Mouse (Mus musculus) E14TG2a.4 (cell line): ENCODE data around the gene Prdm11.

Source experiments
- H3K27me3 ChIP-seq: 2 replicates; pipeline ENCODE4 v1.6.1; 2014; ENCODE audit warnings: low read length, control low read depth; ENCODE audit not compliant: insufficient read depth
- H3K36me3 ChIP-seq: 2 replicates; pipeline ENCODE4 v1.6.1; 2014; ENCODE audit warnings: low read length, control low read depth; ENCODE audit not compliant: insufficient read depth
- H3K4me1 ChIP-seq: replicated peaks from 2 replicates; pipeline ENCODE4 v1.6.1; 2014; ENCODE audit warnings: low read depth, low read length, control low read depth
- H3K4me3 ChIP-seq: replicated peaks from 2 replicates; pipeline ENCODE4 v1.5.1; 2014; ENCODE audit warnings: mild to moderate bottlenecking, low read length
- H3K9me3 ChIP-seq: 2 replicates; pipeline ENCODE4 v1.6.1; 2014; ENCODE audit warnings: low read length, control low read depth
- CTCF ChIP-seq: conservative IDR thresholded peaks from 2 replicates; pipeline ENCODE4 v1.5.1; 2014; ENCODE audit warnings: low read length
- NANOG ChIP-seq: IDR thresholded peaks from 2 replicates; pipeline ENCODE4 v1.6.1; 2014; ENCODE audit warnings: borderline replicate concordance, low read length, mixed read lengths
- POU5F1 ChIP-seq: IDR thresholded peaks from 2 replicates; pipeline ENCODE4 v1.6.1; 2014; ENCODE audit warnings: low read length, borderline replicate concordance

Gene Prdm11

GRCm38 (mm10) chr2:93045818-93046508 is at the start of gene Prdm11:
Prdm11 (minus strand) TSS chr2:93046167.
- TF ChIP-seq POU5F1: no peak
- TF ChIP-seq NANOG: no peak
- TF ChIP-seq CTCF: no peak
- Histone ChIP-seq H3K36me3 (no peaks in the 10 kb centered on the region), H3K4me1 (peaks cover 30% of the 10 kb centered on the region), H3K27me3 (peaks cover 60% of the 10 kb centered on the region), H3K9me3 (no peaks in the 10 kb centered on the region), H3K4me3 (peak within 1 kb of the TSS; percentile 82)

GRCm38 (mm10) chr2:93092347-93092746 is 46.4 kb upstream of the Prdm11 start:
- Histone ChIP-seq H3K27me3 (peaks cover 21% of the 10 kb centered on the region), H3K4me1 (peaks cover 8% of the 10 kb centered on the region), H3K9me3 (no peaks in the 10 kb centered on the region), H3K4me3 (no peak overlapping the region), H3K36me3 (no peaks in the 10 kb centered on the region)
- no peak for TF ChIP-seq CTCF
- TF ChIP-seq POU5F1: no peak
- no peak for TF ChIP-seq NANOG

GRCm38 (mm10) chr2:93091679-93092078 is 45.7 kb upstream of the Prdm11 start:
- Histone ChIP-seq H3K36me3 (no peaks in the 10 kb centered on the region), H3K9me3 (no peaks in the 10 kb centered on the region), H3K27me3 (peaks cover 21% of the 10 kb centered on the region), H3K4me3 (no peak overlapping the region), H3K4me1 (peaks cover 8% of the 10 kb centered on the region)
- no peak for TF ChIP-seq CTCF
- no peak for TF ChIP-seq POU5F1
- no peak for TF ChIP-seq NANOG

GRCm38 (mm10) chr2:93089379-93090089 is 43.6 kb upstream of the Prdm11 start:
- Histone ChIP-seq H3K36me3 (no peaks in the 10 kb centered on the region), H3K4me3 (no peak overlapping the region), H3K27me3 (peaks cover 36% of the 10 kb centered on the region), H3K9me3 (no peaks in the 10 kb centered on the region), H3K4me1 (peaks cover 8% of the 10 kb centered on the region)
- TF ChIP-seq CTCF: no peak
- no peak for TF ChIP-seq POU5F1
- TF ChIP-seq NANOG: no peak

GRCm38 (mm10) chr2:93088006-93088405 is 42.0 kb upstream of the Prdm11 start:
- Histone ChIP-seq H3K36me3 (no peaks in the 10 kb centered on the region), H3K4me3 (no peak overlapping the region), H3K9me3 (no peaks in the 10 kb centered on the region), H3K4me1 (peaks cover 8% of the 10 kb centered on the region), H3K27me3 (peaks cover 31% of the 10 kb centered on the region)
- no peak for TF ChIP-seq NANOG
- TF ChIP-seq CTCF: no peak
- no peak for TF ChIP-seq POU5F1

GRCm38 (mm10) chr2:93085291-93086027 is 39.5 kb upstream of the Prdm11 start:
- peaks cover 8% of the 10 kb centered on the region for H3K4me1 ChIP-seq
- no peak for TF ChIP-seq CTCF
- TF ChIP-seq NANOG: no peak
- no peak for TF ChIP-seq POU5F1

GRCm38 (mm10) chr2:93084481-93084880 is 38.5 kb upstream of the Prdm11 start:
- no peak overlapping the region for H3K4me3 ChIP-seq
- no peaks in the 10 kb centered on the region for H3K36me3 ChIP-seq
- no peaks in the 10 kb centered on the region for H3K9me3 ChIP-seq
- no peak for TF ChIP-seq POU5F1
- TF ChIP-seq CTCF: no peak
- TF ChIP-seq NANOG: no peak
- H3K4me1 ChIP-seq: peaks cover 2% of the 10 kb centered on the region
- peaks cover 18% of the 10 kb centered on the region for H3K27me3 ChIP-seq

More at GRCm38 (mm10) chr2:93085291-93086027, 39.5 kb upstream of the Prdm11 start:
- Histone ChIP-seq H3K9me3 (no peaks in the 10 kb centered on the region), H3K36me3 (no peaks in the 10 kb centered on the region), H3K4me3 (no peak overlapping the region), H3K27me3 (peaks cover 25% of the 10 kb centered on the region)

GRCm38 (mm10) chr2:93083317-93083716 is 37.4 kb upstream of the Prdm11 start:
- H3K4me1 ChIP-seq: no peaks in the 10 kb centered on the region
- TF ChIP-seq POU5F1 (no peak), CTCF (no peak), NANOG (no peak)
- H3K27me3 ChIP-seq: peaks cover 19% of the 10 kb centered on the region
- no peak overlapping the region for H3K4me3 ChIP-seq
- H3K36me3 ChIP-seq: no peaks in the 10 kb centered on the region
- no peaks in the 10 kb centered on the region for H3K9me3 ChIP-seq
